Mouse (Mus musculus): ENCODE data around the gene Gm28374. TPM values are rescaled to one million over a fixed set of nuclear protein-coding genes. Genes with fewer than 3 reads are reported as not detected.

Gene Gm28374
- polyA plus RNA-seq, 1 experiment from 2014 or later, result 1.9 TPM

DNA sequence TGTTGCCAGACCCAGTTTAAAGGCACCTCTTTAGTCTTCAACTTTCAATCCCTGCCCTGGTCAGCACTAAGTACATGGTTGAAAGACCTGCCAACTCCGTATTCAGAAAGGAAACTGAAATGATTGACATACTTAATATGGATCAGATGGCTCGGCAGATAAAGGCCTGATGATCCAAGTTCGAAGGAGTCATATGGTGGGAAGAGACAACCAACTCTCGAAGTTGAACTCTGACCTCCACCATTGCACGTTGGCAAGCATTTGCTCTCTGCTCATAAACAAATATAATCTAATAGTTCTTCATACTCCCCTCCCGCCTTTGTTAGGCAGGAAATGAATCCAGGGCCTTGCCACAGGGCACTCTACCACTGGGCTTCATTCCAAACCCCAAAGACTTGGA is 53.1 kb downstream of the Gm28374 start:
- H3K36me3 ChIP-seq, result no peaks in the 10 kb centered on the region
- ATAC-seq (ENCODE audit: low read depth), result no peak
- WGBS, result 86% methylated on average over 6 of the region's 6 CpGs

More for the DNA sequence above, 53.1 kb downstream of the Gm28374 start:
- Histone ChIP-seq H3K4me3 (no peak overlapping the region), H3K4me1 (replicated peaks) (no peaks in the 10 kb centered on the region), H3K4me2 (no peak overlapping the region), H3K27ac (replicated peaks) (no peak overlapping the region), H3K9me3 (no peaks in the 10 kb centered on the region), H3K27me3 (no peaks in the 10 kb centered on the region), H3K9ac (no peak overlapping the region)

Small RNA genes within 50 kb of the gene (microRNA-seq; reads per million reads assigned to microRNA genes)
- 1.8 reads per million, percentile 5 among the genes with 10 or more reads in this experiment for gene Mir6988

Other genes with a start within 250 kb of the Gm28374 start
- 21.1 and 23.3 TPM in 2 replicates for gene Frmd8, start 207.0 kb downstream of the Gm28374 start, polyA plus RNA-seq (2015; fragmentation: Nextera tagmentation; extraction: Ambion mirVana)
- 1.6 and 2.3 TPM in 2 replicates for gene Slc25a45, start 204.4 kb downstream of the Gm28374 start, polyA plus RNA-seq (2015; fragmentation: Nextera tagmentation; extraction: Ambion mirVana)
- 11.1 and 11.4 TPM in 2 replicates for gene Tigd3, start 188.1 kb downstream of the Gm28374 start, polyA plus RNA-seq (2015; fragmentation: Nextera tagmentation; extraction: Ambion mirVana)
- 117 and 135 TPM in 2 replicates for gene Dpf2, start 169.2 kb downstream of the Gm28374 start, polyA plus RNA-seq (2015; fragmentation: Nextera tagmentation; extraction: Ambion mirVana)
- gene Cdc42ep2, start 157.4 kb downstream of the Gm28374 start, polyA plus RNA-seq (2015; fragmentation: Nextera tagmentation; extraction: Ambion mirVana), result 11.8 and 13.5 TPM in 2 replicates
- 20.8 and 24.8 TPM in 2 replicates for gene Pola2, start 118.1 kb downstream of the Gm28374 start, polyA plus RNA-seq (2015; fragmentation: Nextera tagmentation; extraction: Ambion mirVana)
- gene Slc22a20, start 96.1 kb downstream of the Gm28374 start, polyA plus RNA-seq (2015; fragmentation: Nextera tagmentation; extraction: Ambion mirVana), result not detected in 2 replicates
- gene Capn1, start 66.4 kb downstream of the Gm28374 start, polyA plus RNA-seq (2015; fragmentation: Nextera tagmentation; extraction: Ambion mirVana), result 6.9 and 7.5 TPM in 2 replicates
- gene Syvn1, start 35.7 kb downstream of the Gm28374 start, polyA plus RNA-seq (2015; fragmentation: Nextera tagmentation; extraction: Ambion mirVana), result 36.2 and 37.0 TPM in 2 replicates
- 65.5 and 68.2 TPM in 2 replicates for gene Mrpl49, start 24.5 kb downstream of the Gm28374 start, polyA plus RNA-seq (2015; fragmentation: Nextera tagmentation; extraction: Ambion mirVana)
- gene Fau, start 24.4 kb downstream of the Gm28374 start, polyA plus RNA-seq (2015; fragmentation: Nextera tagmentation; extraction: Ambion mirVana), result 578 and 624 TPM in 2 replicates
- gene Znhit2, start 21.1 kb downstream of the Gm28374 start, polyA plus RNA-seq (2015; fragmentation: Nextera tagmentation; extraction: Ambion mirVana), result 28.1 and 33.7 TPM in 2 replicates
- gene Tm7sf2, start 13.9 kb downstream of the Gm28374 start, polyA plus RNA-seq (2015; fragmentation: Nextera tagmentation; extraction: Ambion mirVana), result 48.4 and 49.6 TPM in 2 replicates
- 74.2 and 74.5 TPM in 2 replicates for gene Vps51, start 5.0 kb downstream of the Gm28374 start, polyA plus RNA-seq (2015; fragmentation: Nextera tagmentation; extraction: Ambion mirVana)
- not detected in 2 replicates for gene Tmem262, start 2.2 kb downstream of the Gm28374 start, polyA plus RNA-seq (2015; fragmentation: Nextera tagmentation; extraction: Ambion mirVana)
- 73.2 and 85.7 TPM in 2 replicates for gene Zfpl1, start 2.7 kb upstream of the Gm28374 start, polyA plus RNA-seq (2015; fragmentation: Nextera tagmentation; extraction: Ambion mirVana)
- gene Cdca5, start 2.7 kb upstream of the Gm28374 start, polyA plus RNA-seq (2015; fragmentation: Nextera tagmentation; extraction: Ambion mirVana), result 6.4 and 7.3 TPM in 2 replicates
- gene AC131692.1, start 12.2 kb upstream of the Gm28374 start, polyA plus RNA-seq (2015; fragmentation: Nextera tagmentation; extraction: Ambion mirVana), result not detected in 2 replicates
- 0.23 and 0.32 TPM in 2 replicates for gene Naaladl1, start 23.5 kb upstream of the Gm28374 start, polyA plus RNA-seq (2015; fragmentation: Nextera tagmentation; extraction: Ambion mirVana)
- gene Sac3d1, start 36.4 kb upstream of the Gm28374 start, polyA plus RNA-seq (2015; fragmentation: Nextera tagmentation; extraction: Ambion mirVana), result 44.7 and 46.9 TPM in 2 replicates
- gene Snx15, start 46.0 kb upstream of the Gm28374 start, polyA plus RNA-seq (2015; fragmentation: Nextera tagmentation; extraction: Ambion mirVana), result 51.6 and 56.8 TPM in 2 replicates
- gene Batf2, start 58.7 kb upstream of the Gm28374 start, polyA plus RNA-seq (2015; fragmentation: Nextera tagmentation; extraction: Ambion mirVana), result not detected in 2 replicates
- gene Arl2, start 59.3 kb upstream of the Gm28374 start, polyA plus RNA-seq (2015; fragmentation: Nextera tagmentation; extraction: Ambion mirVana), result 111 and 126 TPM in 2 replicates
- gene Majin, start 102.1 kb upstream of the Gm28374 start, polyA plus RNA-seq (2015; fragmentation: Nextera tagmentation; extraction: Ambion mirVana), result not detected in 2 replicates
- gene Gpha2, start 144.1 kb upstream of the Gm28374 start, polyA plus RNA-seq (2015; fragmentation: Nextera tagmentation; extraction: Ambion mirVana), result 0.72 TPM in 1 of 2 replicates, not detected in the other
- 103 and 111 TPM in 2 replicates for gene Ppp2r5b, start 153.6 kb upstream of the Gm28374 start, polyA plus RNA-seq (2015; fragmentation: Nextera tagmentation; extraction: Ambion mirVana)
- gene Atg2a, start 159.4 kb upstream of the Gm28374 start, polyA plus RNA-seq (2015; fragmentation: Nextera tagmentation; extraction: Ambion mirVana), result 11.6 and 11.8 TPM in 2 replicates
- 85.5 and 101 TPM in 2 replicates for gene Ehd1, start 194.5 kb upstream of the Gm28374 start, polyA plus RNA-seq (2015; fragmentation: Nextera tagmentation; extraction: Ambion mirVana)
- 0.26 and 0.57 TPM in 2 replicates for gene Cdc42bpg, start 224.2 kb upstream of the Gm28374 start, polyA plus RNA-seq (2015; fragmentation: Nextera tagmentation; extraction: Ambion mirVana)